In genomic region chr9:110803294-110803693, GRCm38 (mm10) we compare ENCODE assay signal across 22 mouse cellular contexts. TPM values are rescaled to one million over a fixed set of nuclear protein-coding genes. Genes with fewer than 3 reads are reported as not detected.
"Had no signal": no experiment of that assay in that cellular context is flagged by ENCODE, and none has a peak within 500 bp of the region (broad histone marks: within the 10 kb centered on the region; RNA-seq: fewer than 3 reads in every experiment).

No protein-coding gene starts in this region.

- ATAC-seq: lung, postnatal 0 days; midbrain, embryonic 16.5 days had no signal

- H3K27me3 ChIP-seq: limb, embryonic 13.5 days; liver, embryonic 15.5 days; midbrain, embryonic 12.5 days; neural tube, embryonic 12.5 days had no signal

- H3K36me3 ChIP-seq: limb, embryonic 13.5 days; liver, embryonic 15.5 days; midbrain, embryonic 12.5 days; neural tube, embryonic 12.5 days had no signal

- DNase-seq: kidney, adult 11 months; kidney, adult 9 months; kidney, postnatal 36 days; layer of hippocampus, adult 9-11 months; left cerebral cortex, postnatal 4 days; lung, adult 2 months; lung, postnatal 36 days; retina, postnatal 1 day; right cerebral cortex, postnatal 14 days; thymus, postnatal 4 days had no signal

RNA-seq across cellular contexts. Expression of gene Prss42, which starts 5.3 kb away (rescaled TPM):
- total RNA-seq: layer of hippocampus, adult 18-20 months; left cerebral cortex, postnatal 10 days; left cerebral cortex, postnatal 4 days; liver, adult 2 months; neutrophil, adult 5-6 weeks had no signal
- polyA plus RNA-seq: kidney, postnatal 0 days; limb, embryonic 13.5 days; liver, adult 2 months; liver, embryonic 15.5 days; lung, adult 2 months; lung, postnatal 0 days; midbrain, embryonic 12.5 days; midbrain, embryonic 16.5 days; neural tube, embryonic 12.5 days; stomach, postnatal 0 days had no signal

RNA-seq across cellular contexts. Expression of gene Prss44, which starts 10.5 kb away (rescaled TPM):
- total RNA-seq: layer of hippocampus, adult 18-20 months; left cerebral cortex, postnatal 10 days; left cerebral cortex, postnatal 4 days; liver, adult 2 months; neutrophil, adult 5-6 weeks had no signal
- polyA plus RNA-seq: kidney, postnatal 0 days; limb, embryonic 13.5 days; liver, adult 2 months; liver, embryonic 15.5 days; lung, adult 2 months; lung, postnatal 0 days; midbrain, embryonic 12.5 days; midbrain, embryonic 16.5 days; neural tube, embryonic 12.5 days; stomach, postnatal 0 days had no signal

RNA-seq across cellular contexts. Expression of gene Prss43, which starts 23.2 kb away (rescaled TPM):
- total RNA-seq: left cerebral cortex, postnatal 4 days; liver, adult 2 months; neutrophil, adult 5-6 weeks had no signal
- polyA plus RNA-seq: kidney, postnatal 0 days; limb, embryonic 13.5 days; liver, adult 2 months; liver, embryonic 15.5 days; lung, adult 2 months; lung, postnatal 0 days; midbrain, embryonic 12.5 days; midbrain, embryonic 16.5 days; neural tube, embryonic 12.5 days; stomach, postnatal 0 days had no signal

RNA-seq across cellular contexts. Expression of gene Prss45, which starts 31.1 kb away (rescaled TPM):
- total RNA-seq: liver, adult 2 months; neutrophil, adult 5-6 weeks had no signal
- polyA plus RNA-seq: kidney, postnatal 0 days; limb, embryonic 13.5 days; liver, adult 2 months; liver, embryonic 15.5 days; lung, adult 2 months; lung, postnatal 0 days; midbrain, embryonic 12.5 days; neural tube, embryonic 12.5 days; stomach, postnatal 0 days had no signal

RNA-seq across cellular contexts. Expression of gene Prss46, which starts 41.0 kb away (rescaled TPM):
- total RNA-seq: layer of hippocampus, adult 18-20 months; left cerebral cortex, postnatal 10 days; left cerebral cortex, postnatal 4 days; liver, adult 2 months; neutrophil, adult 5-6 weeks had no signal
- polyA plus RNA-seq: kidney, postnatal 0 days; limb, embryonic 13.5 days; liver, adult 2 months; liver, embryonic 15.5 days; lung, adult 2 months; lung, postnatal 0 days; midbrain, embryonic 12.5 days; midbrain, embryonic 16.5 days; neural tube, embryonic 12.5 days; stomach, postnatal 0 days had no signal
